Mouse (Mus musculus) hindbrain, embryonic 14.5 days (tissue): ENCODE data around the gene Sms. TPM values are rescaled to one million over a fixed set of nuclear protein-coding genes. Genes with fewer than 3 reads are reported as not detected.

Source experiments
- ATAC-seq: fragments of 200-750 bp; cut with Nextera tagmentation; 2 replicates; pipeline ENCODE4 v1.8.0; 2017; ENCODE audit warnings: moderate number of reproducible peaks, mild to moderate bottlenecking, moderate TSS enrichment, moderate library complexity; ENCODE audit not compliant: low FRiP score
- DNase-seq: peaks from one replicate; pipeline ENCODE4 v3.0.0-alpha.2; 2015; ENCODE audit warnings: low spot score
- H3K27ac ChIP-seq: fragments of 300-500 bp; sonication (generic); 2 replicates; pipeline ENCODE4 v1.5.1; 2014; ENCODE audit warnings: mild to moderate bottlenecking, moderate library complexity
- H3K27me3 ChIP-seq: fragments of 300-500 bp; sonication (generic); 2 replicates; pipeline ENCODE4 v1.6.1; 2014; ENCODE audit warnings: mild to moderate bottlenecking, low read length, mixed read lengths; ENCODE audit not compliant: control insufficient read depth, insufficient read depth
- H3K36me3 ChIP-seq: fragments of 300-500 bp; sonication (generic); replicated peaks from 2 replicates; pipeline ENCODE4 v1.6.1; 2014; ENCODE audit not compliant: control insufficient read depth, insufficient read depth
- H3K4me1 ChIP-seq: fragments of 300-500 bp; sonication (generic); replicated peaks from 2 replicates; pipeline ENCODE4 v1.6.1; 2014; ENCODE audit warnings: antibody characterized with exemption, low read length, mixed read lengths; ENCODE audit not compliant: control insufficient read depth, insufficient read depth
- H3K4me2 ChIP-seq: fragments of 300-500 bp; sonication (generic); replicated peaks from 2 replicates; pipeline ENCODE4 v1.6.1; 2014; ENCODE audit warnings: mild to moderate bottlenecking, moderate library complexity
- H3K4me3 ChIP-seq: fragments of 300-500 bp; sonication (generic); replicated peaks from 2 replicates; pipeline ENCODE4 v1.5.1; 2014; ENCODE audit warnings: mild to moderate bottlenecking, low read length
- H3K9ac ChIP-seq: fragments of 300-500 bp; sonication (generic); 2 replicates; pipeline ENCODE4 v1.6.1; 2014
- H3K9me3 ChIP-seq: fragments of 300-500 bp; sonication (generic); 2 replicates; pipeline ENCODE4 v1.6.1; 2016; ENCODE audit warnings: low read length; ENCODE audit not compliant: control insufficient read depth
- WGBS: fragments of 180-500 bp; shearing (Covaris S2); extraction: QIAGEN DNeasy Blood & Tissue Kit; methylation state at CpG from one replicate; pipeline ENCODE4 v1.1.7; 2014; 5-methylcytosine and 5-hydroxymethylcytosine counted together
- polyA plus RNA-seq: library from polyadenylated mRNA; unstranded; fragments of >200 nt; fragmentation: Nextera tagmentation; extraction: Ambion mirVana; gene quantifications from 2 replicates; pipeline ENCODE4 v1.2.1, GENCODE M21; 2014

The Sms gene
- 149 and 164 TPM in 2 replicates for polyA plus RNA-seq

DNA sequence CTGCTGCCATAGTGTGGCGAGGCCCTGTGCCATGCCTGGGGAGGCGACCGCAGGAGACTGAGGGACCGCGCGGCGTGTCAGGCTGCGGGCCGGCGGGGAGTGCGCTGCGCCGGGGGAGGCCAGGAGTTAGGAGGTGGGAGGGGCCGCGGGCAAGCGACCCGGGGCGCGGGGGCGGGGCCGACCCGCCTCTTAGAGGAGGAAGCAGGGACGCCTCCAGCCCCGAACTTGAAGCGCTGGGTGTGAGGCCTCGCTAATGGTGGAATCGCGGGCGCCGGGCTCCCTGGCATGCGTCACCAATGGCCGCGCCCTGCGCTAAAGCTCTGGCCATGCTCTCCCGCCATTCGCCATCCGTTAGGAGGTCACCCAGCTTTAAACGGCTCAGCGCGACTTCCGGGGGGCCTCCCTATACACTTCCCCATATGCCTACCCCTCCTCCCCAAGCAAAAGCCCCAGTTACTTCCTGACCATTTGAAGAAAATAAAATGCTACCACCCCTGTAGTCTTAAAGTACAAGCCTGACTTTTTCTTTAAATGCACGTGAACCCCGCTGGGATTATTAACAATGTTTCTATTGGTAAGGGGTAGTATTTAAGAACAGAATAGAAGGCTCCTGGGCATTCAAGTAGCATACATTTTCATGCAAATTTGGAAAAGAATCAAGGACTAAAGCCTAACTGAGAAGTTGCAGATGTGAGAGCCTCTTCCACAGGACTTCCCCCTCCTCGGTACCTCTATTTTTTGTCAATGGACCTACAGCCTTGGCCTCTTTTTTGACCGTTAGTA is at the start of gene Sms:
Sms (minus strand) TSS at position 344 of the 783 bp plus-strand sequence.
- ATAC-seq, result peak; percentile 92
- Histone ChIP-seq H3K4me3 (peak within 1 kb of the TSS; percentile 63), H3K27ac (peak within 1 kb of the TSS; percentile 95), H3K9me3 (no peaks in the 10 kb centered on the region), H3K27me3 (no peaks in the 10 kb centered on the region), H3K36me3 (no peaks in the 10 kb centered on the region), H3K4me2 (peak within 1 kb of the TSS; percentile 50), H3K4me1 (peaks cover 6% of the 10 kb centered on the region; the same call in 1 of the 2 replicates), H3K9ac (peak within 1 kb of the TSS; percentile 85)
- 23% methylated on average over 34 of the region's 45 CpGs for WGBS
- DNase-seq, result peak; percentile 50

DNA sequence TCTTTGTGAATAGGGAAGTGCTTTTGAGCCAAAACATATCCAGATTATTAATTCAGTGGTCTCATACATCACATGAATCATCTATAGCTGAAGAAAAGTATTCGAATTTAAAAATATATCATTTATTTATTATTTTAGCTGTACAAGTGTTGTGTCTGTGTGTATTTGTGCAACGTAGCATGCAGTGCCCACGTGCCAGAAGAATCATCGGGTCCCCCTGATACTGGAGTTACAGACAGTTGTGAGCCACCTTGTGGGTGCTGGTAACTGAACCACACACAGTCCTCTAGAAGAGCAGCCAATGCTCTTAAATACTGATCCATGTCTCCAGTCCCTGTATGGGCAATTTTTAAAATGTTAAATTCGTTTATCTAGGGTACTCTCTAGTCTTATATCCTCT is 14.3 kb upstream of the Sms start:
- no peaks in the 10 kb centered on the region for H3K9me3 ChIP-seq
- H3K9ac ChIP-seq, result no peak overlapping the region

DNA sequence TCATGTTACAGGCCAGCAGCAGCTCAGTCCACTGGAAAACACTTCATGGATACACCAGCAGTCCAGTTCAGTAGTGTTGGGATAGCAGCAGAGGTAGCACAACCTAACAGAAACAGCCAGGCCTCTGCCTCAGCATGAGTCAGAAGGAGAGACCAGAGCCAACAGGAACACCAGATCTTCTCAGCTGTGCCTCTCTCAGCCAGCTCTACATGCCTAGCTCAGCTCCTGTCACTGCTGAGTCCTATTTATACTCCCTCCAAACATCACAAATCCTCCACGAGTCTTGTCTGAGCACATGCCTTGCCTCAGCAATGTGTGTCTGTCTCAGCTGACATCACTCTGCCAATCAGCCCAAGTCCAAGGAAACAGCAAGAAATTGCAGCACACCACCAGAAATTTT is 12.4 kb upstream of the Sms start:
- Histone ChIP-seq H3K9me3 (no peaks in the 10 kb centered on the region), H3K36me3 (no peaks in the 10 kb centered on the region), H3K9ac (no peak overlapping the region), H3K4me3 (no peak overlapping the region), H3K27ac (no peak overlapping the region), H3K4me1 (no peaks in the 10 kb centered on the region), H3K27me3 (no peaks in the 10 kb centered on the region), H3K4me2 (no peak overlapping the region)
- ATAC-seq (no peak), DNase-seq (no peak)
- WGBS, result 78% methylated on average over 1 of the region's 1 CpGs

More for the DNA sequence above, 14.3 kb upstream of the Sms start:
- H3K27me3 ChIP-seq, result no peaks in the 10 kb centered on the region
- ATAC-seq (no peak), DNase-seq (no peak)
- 69% methylated on average over 5 of the region's 5 CpGs for WGBS
- H3K4me3 ChIP-seq, result no peak overlapping the region
- H3K36me3 ChIP-seq, result no peaks in the 10 kb centered on the region
- H3K4me2 ChIP-seq, result no peak overlapping the region
- H3K27ac ChIP-seq, result no peak overlapping the region
- H3K4me1 ChIP-seq, result no peaks in the 10 kb centered on the region

DNA sequence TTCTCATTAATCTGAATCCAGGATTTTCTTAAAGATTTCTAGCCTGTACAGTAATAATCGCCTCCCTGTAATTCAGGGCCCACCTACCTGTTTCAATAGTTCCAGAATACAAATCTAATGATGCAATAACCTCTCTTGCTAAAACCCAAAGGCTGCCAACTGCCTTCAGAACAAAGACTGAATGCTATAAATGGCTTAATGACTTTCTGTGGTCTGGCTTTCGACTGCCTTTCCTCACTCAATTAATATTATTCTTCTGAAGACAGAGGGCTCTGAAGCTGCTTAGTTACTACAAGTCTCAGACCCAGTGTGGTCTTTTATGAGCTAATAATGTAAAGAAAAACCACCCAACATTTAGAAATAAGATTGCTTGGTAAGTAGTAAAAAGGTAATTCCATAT is 9.8 kb upstream of the Sms start:
- no peak for DNase-seq
- Histone ChIP-seq H3K4me1 (no peaks in the 10 kb centered on the region), H3K36me3 (no peaks in the 10 kb centered on the region), H3K27me3 (no peaks in the 10 kb centered on the region), H3K4me2 (no peak overlapping the region), H3K4me3 (no peak overlapping the region), H3K9me3 (no peaks in the 10 kb centered on the region), H3K9ac (no peak overlapping the region), H3K27ac (no peak overlapping the region)
- 63% methylated on average over 2 of the region's 2 CpGs for WGBS
- ATAC-seq, result no peak

DNA sequence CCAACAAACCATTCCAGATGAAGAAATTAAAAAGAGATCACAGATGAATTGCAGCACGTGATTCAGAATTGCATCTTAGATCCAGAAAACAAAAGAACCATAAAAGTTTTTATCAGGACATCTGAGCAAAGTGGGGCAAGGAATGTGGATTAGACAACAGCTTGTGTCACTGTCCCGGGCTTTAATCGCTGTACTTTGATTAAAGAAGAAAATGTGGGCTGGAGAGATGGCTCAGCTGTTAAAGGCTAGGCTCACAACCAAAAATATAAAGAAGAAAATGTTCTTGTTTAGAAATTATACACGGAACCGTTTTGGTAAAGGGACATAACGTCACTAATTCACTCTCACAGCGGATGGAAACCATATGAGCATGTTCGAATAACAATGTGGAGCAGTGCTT is 7.9 kb upstream of the Sms start:
- Histone ChIP-seq H3K27me3 (no peaks in the 10 kb centered on the region), H3K9me3 (no peaks in the 10 kb centered on the region), H3K4me2 (no peak overlapping the region), H3K4me3 (no peak overlapping the region), H3K36me3 (no peaks in the 10 kb centered on the region), H3K27ac (no peak overlapping the region), H3K4me1 (no peaks in the 10 kb centered on the region), H3K9ac (no peak overlapping the region)
- ATAC-seq (no peak), DNase-seq (no peak)
- WGBS, result 85% methylated on average over 8 of the region's 8 CpGs

DNA sequence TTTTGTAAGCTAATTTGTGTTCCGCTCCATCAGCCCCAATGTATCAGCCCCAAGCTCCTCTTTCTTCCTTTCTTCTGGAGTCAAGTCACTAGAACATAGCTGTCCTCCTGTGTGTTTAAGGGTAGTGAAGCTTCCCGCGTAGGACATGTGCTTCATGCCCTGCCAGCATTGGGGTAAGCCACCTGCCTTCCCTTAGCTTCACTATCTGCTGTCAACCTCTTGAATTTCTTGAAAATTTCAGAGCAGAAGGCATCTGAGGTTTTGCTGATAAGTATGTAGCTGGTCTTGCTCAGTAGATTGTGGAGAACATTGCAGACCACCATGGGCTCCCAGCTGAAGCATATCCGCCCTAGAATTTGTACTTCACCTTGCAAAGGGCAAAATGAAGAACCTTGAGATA is 1.1 kb upstream of the Sms start:
- ATAC-seq (no peak), DNase-seq (no peak)
- Histone ChIP-seq H3K9me3 (no peaks in the 10 kb centered on the region), H3K4me1 (peaks cover 6% of the 10 kb centered on the region; the same call in 1 of the 2 replicates), H3K36me3 (no peaks in the 10 kb centered on the region), H3K4me2 (no peak overlapping the region), H3K4me3 (no peak overlapping the region), H3K27ac (no peak overlapping the region), H3K9ac (no peak overlapping the region), H3K27me3 (no peaks in the 10 kb centered on the region)
- 80% methylated on average over 4 of the region's 4 CpGs for WGBS

DNA sequence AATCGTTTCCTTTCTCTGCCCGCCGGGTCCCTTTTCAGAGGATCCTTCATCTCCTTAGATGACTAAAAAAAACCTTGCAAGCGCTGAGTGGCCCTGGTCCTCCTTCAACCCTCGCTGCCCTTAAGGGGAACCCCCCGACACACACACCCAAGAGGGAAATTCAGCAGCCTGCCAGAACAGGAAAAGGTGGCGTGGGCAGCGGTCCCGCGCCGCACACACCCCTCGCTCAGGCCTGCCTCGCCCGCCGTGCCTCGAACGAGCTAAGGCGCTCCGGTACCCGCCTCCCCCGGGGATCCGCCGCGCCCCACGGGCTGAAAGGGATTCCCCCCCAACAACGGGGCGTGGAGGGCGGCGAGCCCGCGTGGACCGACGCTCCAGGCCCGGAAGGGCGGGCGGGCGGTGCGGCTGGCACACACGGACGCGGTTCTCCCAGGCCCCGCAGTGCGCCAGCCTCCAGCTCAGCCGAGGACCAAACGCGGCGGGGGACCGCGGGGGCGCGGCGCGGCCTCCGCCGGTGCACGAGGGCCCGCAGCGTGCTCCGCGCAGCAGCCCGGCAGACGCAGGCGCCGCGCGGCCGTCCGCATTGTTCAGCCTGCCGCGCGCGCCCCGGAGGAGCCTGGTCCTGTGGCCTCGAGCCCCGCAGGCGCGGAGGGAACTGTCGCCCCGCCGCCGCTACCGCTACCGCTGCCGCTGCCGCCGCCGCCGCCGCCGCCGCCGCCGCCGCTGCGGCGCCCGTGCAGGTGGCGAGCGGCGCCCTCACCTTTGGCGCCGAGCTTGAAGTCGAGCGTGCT is 747 bp downstream of the Sms start:
- Histone ChIP-seq H3K4me3 (peak overlapping the region; percentile 63), H3K36me3 (no peaks in the 10 kb centered on the region), H3K4me1 (peaks cover 6% of the 10 kb centered on the region; the same call in 1 of the 2 replicates), H3K4me2 (peak overlapping the region; percentile 50), H3K27ac (peak overlapping the region; percentile 95), H3K9ac (peak overlapping the region; percentile 85), H3K9me3 (no peaks in the 10 kb centered on the region), H3K27me3 (no peaks in the 10 kb centered on the region)
- DNase-seq, result peak; percentile 34
- 24% methylated on average over 26 of the region's 104 CpGs for WGBS
- ATAC-seq, result peak; percentile 77

DNA sequence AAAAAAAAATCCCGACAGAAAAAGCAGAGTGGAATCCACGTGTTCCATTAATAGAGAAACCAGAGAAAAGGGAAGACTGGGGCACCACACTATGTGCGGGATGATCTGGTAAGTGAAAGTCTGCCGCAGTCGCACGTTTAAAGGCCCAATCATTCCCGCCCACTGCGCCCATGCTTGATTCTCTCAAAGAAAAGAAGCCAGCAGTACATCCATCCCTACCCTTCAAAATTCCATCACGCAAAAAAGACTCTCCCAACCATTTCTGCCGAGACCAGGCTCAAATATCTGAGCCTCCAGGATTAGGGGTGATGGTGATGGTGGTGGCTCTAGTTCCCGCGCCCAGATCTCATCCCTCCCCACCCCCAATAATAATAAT is 1.3 kb downstream of the Sms start:
- Histone ChIP-seq H3K9me3 (no peaks in the 10 kb centered on the region), H3K36me3 (no peaks in the 10 kb centered on the region), H3K9ac (peak overlapping the region; percentile 85), H3K4me1 (peaks cover 6% of the 10 kb centered on the region; the same call in 1 of the 2 replicates), H3K27ac (peak overlapping the region; percentile 95), H3K4me2 (peak overlapping the region; percentile 50), H3K4me3 (peak overlapping the region; percentile 63), H3K27me3 (no peaks in the 10 kb centered on the region)
- no peak for ATAC-seq
- WGBS, result 13% methylated on average over 12 of the region's 12 CpGs
- DNase-seq, result peak; percentile 61
